In the genomic region with DNA sequence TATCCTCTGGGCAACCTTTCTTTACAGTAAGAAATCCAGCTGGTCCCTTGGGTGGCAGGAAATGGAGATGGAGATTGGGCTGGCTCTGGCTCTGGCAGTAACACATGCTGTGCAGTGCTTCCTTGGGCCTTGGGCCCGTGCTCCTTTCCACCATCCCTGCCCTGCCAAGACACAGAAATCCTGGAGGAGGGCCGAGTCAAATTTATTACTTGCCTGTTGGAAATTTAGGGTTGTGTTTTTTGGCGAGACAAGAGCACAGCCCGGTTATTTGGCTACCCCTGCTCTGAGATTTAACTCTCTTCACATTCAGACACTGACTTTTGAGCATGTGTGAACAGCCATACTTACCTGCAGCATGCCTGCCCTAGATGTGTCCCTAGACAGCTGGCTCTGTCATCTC, we compare ENCODE assay signal across 9 mouse cellular contexts. TPM values are rescaled to one million over a fixed set of nuclear protein-coding genes. Genes with fewer than 3 reads are reported as not detected.
DNase-seq lines count a peak whose midpoint lies in the region; ATAC-seq and TF ChIP-seq lines count a peak whose summit lies in the region.
"Had no signal": no experiment of that assay in that cellular context is flagged by ENCODE, and none has a peak within 500 bp of the region (broad histone marks: within the 10 kb centered on the region; RNA-seq: fewer than 3 reads in every experiment).

No protein-coding gene starts in this region.

- no peak overlapping the region for H3K4me3 ChIP-seq in heart, embryonic 11.5 days (ENCODE audit: low read depth, low read length)
- 0 out of 2 replicates have a peak overlapping the region, but pooled peaks have one; percentile 18 for H3K4me3 ChIP-seq in gastrocnemius, adult 2 months
- no peak overlapping the region for H3K4me3 ChIP-seq in layer of hippocampus, adult 2 months

- H3K27me3 ChIP-seq in heart, embryonic 11.5 days (ENCODE audit: control insufficient read depth, insufficient read depth, low read length) = no peaks in the 10 kb centered on the region

- H3K4me2 ChIP-seq in heart, embryonic 11.5 days = no peak overlapping the region
- H3K4me2 ChIP-seq: lung, embryonic 14.5 days had no signal

- H3K36me3 ChIP-seq in heart, embryonic 11.5 days (ENCODE audit: control insufficient read depth, insufficient read depth, low read length) = no peaks in the 10 kb centered on the region

- ATAC-seq in heart, embryonic 11.5 days (replicated peaks; ENCODE audit: insufficient number of reproducible peaks, low FRiP score, low TSS enrichment) = no peak

- H3K27ac ChIP-seq in heart, embryonic 11.5 days (ENCODE audit: low read depth, low read length) = no peak overlapping the region
- H3K27ac ChIP-seq in gastrocnemius, adult 2 months = peak overlapping the region; percentile 81
- no peak overlapping the region for H3K27ac ChIP-seq in layer of hippocampus, adult 2 months

- intact Hi-C loops in gastrocnemius, adult 2 months (cut with DNase I) = loop anchor here (5.0 kb wide), 1 partner anchor 34 kb away; no protein-coding TSS in a partner anchor

- WGBS in heart, embryonic 11.5 days (ENCODE audit: insufficient replicate concordance) = 73% methylated on average over 4 of the region's 4 CpGs

- peaks cover 6% of the 10 kb centered on the region; the same call in 1 of the 2 replicates for H3K4me1 ChIP-seq in heart, embryonic 11.5 days (ENCODE audit: control insufficient read depth, insufficient read depth, low read length)

- TF ChIP-seq CTCF in gastrocnemius, adult 2 months (IDR thresholded peaks at IDR 0.05) = no peak
- no peak for TF ChIP-seq CTCF in layer of hippocampus, adult 2 months (conservative IDR thresholded peaks at IDR 0.05)

- peak; percentile 98 for DNase-seq in heart, adult 11 months
- DNase-seq in adrenal gland, postnatal 25 days = peak; percentile 28
- DNase-seq in gastrocnemius, adult 2 months = peak; percentile 86
- peak; percentile 54 to 60 for DNase-seq in kidney, postnatal 4 days
- no peak for DNase-seq in thymus, postnatal 14 days
- DNase-seq in layer of hippocampus, adult 9-10 months (ENCODE audit: low spot score) = no peak
- no peak for DNase-seq in layer of hippocampus, adult 2 months (ENCODE audit: low spot score in 2 of 2)
- DNase-seq: lung, embryonic 14.5 days had no signal

- H3K9me3 ChIP-seq in heart, embryonic 11.5 days (replicated peaks; ENCODE audit: control insufficient read depth, low read length) = no peaks in the 10 kb centered on the region

- H3K9ac ChIP-seq in heart, embryonic 11.5 days (ENCODE audit: low read depth, low read length) = no peak overlapping the region
- H3K9ac ChIP-seq: lung, embryonic 14.5 days had no signal

RNA-seq across cellular contexts. Expression of gene Borcs5, which starts 56.8 kb away (rescaled TPM):
- 15.1 and 16.0 TPM in 2 replicates for polyA plus RNA-seq in heart, embryonic 11.5 days (2014; fragmentation: Nextera tagmentation; extraction: Ambion mirVana)
- 16.3 and 17.5 TPM in 2 replicates for total RNA-seq in adrenal gland, postnatal 25 days (2021)
- 10 to 100 TPM; 15.1 to 17.1 TPM for total RNA-seq in gastrocnemius, adult 2 months (2021)
- 10 to 100 TPM; 36.3 to 40.7 TPM for total RNA-seq in layer of hippocampus, adult 2 months (2021)

Comparison
In these comparisons a context has a peak if more than half of its experiments do, and no peak if none do; other contexts are left out.
1. DNase-seq: peak in heart, adult 11 months (single experiment), adrenal gland, postnatal 25 days (single experiment), gastrocnemius, adult 2 months (single experiment) and kidney, postnatal 4 days (2 of 2); none in thymus, postnatal 14 days (single experiment), layer of hippocampus, adult 9-10 months (single experiment) and layer of hippocampus, adult 2 months (0 of 2).